Mouse (Mus musculus) C2C12 (cell line): Measurements from ENCODE around the gene Rflnb.

Experiments
- CTCF ChIP-seq: IDR thresholded peaks from one replicate; pipeline ENCODE4 v1.5.1; 2011; ENCODE audit not compliant: control insufficient read depth, insufficient read depth, insufficient read length
- FOSL1 ChIP-seq: IDR thresholded peaks from one replicate; pipeline ENCODE4 v1.8.0; 2011; ENCODE audit warnings: mild to moderate bottlenecking, low read length; ENCODE audit not compliant: poor library complexity, insufficient read depth, severe bottlenecking
- MAX ChIP-seq: IDR thresholded peaks from one replicate; pipeline ENCODE4 v1.6.1; 2011; ENCODE audit warnings: mild to moderate bottlenecking, control low read depth
- MYOG ChIP-seq: IDR thresholded peaks from one replicate; pipeline ENCODE4 v1.6.1; 2011; ENCODE audit not compliant: control insufficient read depth, insufficient read length; ENCODE audit errors: extremely low read depth
- USF1 ChIP-seq: IDR thresholded peaks from one replicate; pipeline ENCODE4 v1.6.1; 2011; ENCODE audit warnings: low read depth, mild to moderate bottlenecking, control low read depth, moderate library complexity

- TF ChIP-seq CTCF (no peak), MAX (no peak), USF1 (no peak), FOSL1 (no peak), MYOG (no peak)
These were observed 18.5 kb downstream of the Rflnb start for GRCm38 (mm10) chr11:76009101-76009500.
